In the genomic region with DNA sequence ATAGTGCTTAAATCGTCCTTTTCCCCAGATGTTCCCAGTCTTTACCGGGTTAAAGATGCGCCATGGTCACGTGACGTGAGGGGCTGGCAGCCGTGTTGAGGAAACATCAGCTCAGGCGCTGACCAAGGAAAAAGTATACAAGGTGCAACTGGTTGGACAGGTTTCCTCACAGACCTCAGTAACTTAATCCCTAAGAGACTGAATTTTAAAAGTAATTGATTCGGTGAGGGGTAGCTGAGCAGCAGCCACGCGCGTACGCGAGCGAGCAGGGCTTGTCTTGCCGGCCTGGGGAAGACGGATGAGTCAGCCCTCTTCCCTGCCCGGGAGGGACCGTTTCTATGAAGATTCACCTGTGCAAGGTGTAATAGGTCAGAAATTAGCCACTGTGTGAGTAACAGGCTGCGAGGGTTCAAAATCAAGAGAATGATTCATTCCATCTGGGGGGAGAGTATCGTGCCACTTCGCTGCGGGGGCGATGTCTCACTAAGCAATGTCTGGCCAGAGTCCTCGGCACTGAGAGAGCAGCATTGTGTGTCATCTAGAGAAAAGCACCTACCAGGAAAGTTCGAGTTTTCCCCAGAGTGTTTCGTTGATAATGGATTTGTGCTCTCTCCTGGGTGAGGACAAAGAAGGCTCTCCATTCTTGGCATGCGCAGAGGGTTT, we compare ENCODE assay signal across 8 mouse cellular contexts. TPM values are rescaled to one million over a fixed set of nuclear protein-coding genes. Genes with fewer than 3 reads are reported as not detected.
DNase-seq lines count a peak whose midpoint lies in the region; ATAC-seq and TF ChIP-seq lines count a peak whose summit lies in the region.

No protein-coding gene starts in this region.

- peak overlapping the region; percentile 36 for H3K4me3 ChIP-seq in embryonic facial prominence, embryonic 15.5 days (replicated peaks)
- peak overlapping the region; percentile 17; the same call in 1 of the 2 replicates for H3K4me3 ChIP-seq in lung, postnatal 0 days (ENCODE audit: low read depth, low read length)

- peak overlapping the region; percentile 65 for H3K27ac ChIP-seq in embryonic facial prominence, embryonic 15.5 days (replicated peaks)
- no peak overlapping the region for H3K27ac ChIP-seq in lung, postnatal 0 days (ENCODE audit: low read length)

- no peak for TF ChIP-seq EP300 in lung, postnatal 0 days (IDR thresholded peaks at IDR 0.05)

- peak; percentile 16 to 54 for DNase-seq in lung, adult 18-20 months
- DNase-seq in lung, postnatal 14 days, result no peak
- DNase-seq in kidney, adult 11 months, result peak; percentile 20
- peak; percentile 64 for DNase-seq in lung, postnatal 0 days (ENCODE audit: low spot score)
- peak; percentile 52 to 58 for DNase-seq in urinary bladder, postnatal 36 days (ENCODE audit: low spot score in 2 of 2)
- no peak for DNase-seq in gastrocnemius, adult 8-10 months (ENCODE audit: low spot score in 2 of 2)
- DNase-seq in spleen, postnatal 10 days (ENCODE audit: low spot score in 2 of 2), result no peak

- H3K9ac ChIP-seq in embryonic facial prominence, embryonic 15.5 days, result 0 out of 2 replicates have a peak overlapping the region, but pooled peaks have one; percentile 26
- no peak overlapping the region for H3K9ac ChIP-seq in lung, postnatal 0 days (replicated peaks; ENCODE audit: low read depth)

- ATAC-seq in embryonic facial prominence, embryonic 15.5 days (ENCODE audit: insufficient number of reproducible peaks, low FRiP score, low TSS enrichment, low read depth), result peak; percentile 36
- ATAC-seq in lung, postnatal 0 days, result peak; percentile 23; the same call in 1 of the 2 replicates

- no peaks in the 10 kb centered on the region for H3K27me3 ChIP-seq in embryonic facial prominence, embryonic 15.5 days
- no peaks in the 10 kb centered on the region for H3K27me3 ChIP-seq in lung, postnatal 0 days (replicated peaks; ENCODE audit: insufficient read depth, low read length)

- no peaks in the 10 kb centered on the region for H3K9me3 ChIP-seq in embryonic facial prominence, embryonic 15.5 days (replicated peaks)
- H3K9me3 ChIP-seq in lung, postnatal 0 days (ENCODE audit: low read length), result no peaks in the 10 kb centered on the region

- H3K4me1 ChIP-seq in embryonic facial prominence, embryonic 15.5 days, result peaks cover 18% of the 10 kb centered on the region
- 0 out of 2 replicates have a peak, but pooled peaks cover 2% of the 10 kb centered on the region for H3K4me1 ChIP-seq in lung, postnatal 0 days (ENCODE audit: insufficient read depth, low read depth, low read length)

- WGBS in embryonic facial prominence, embryonic 15.5 days, result 22% methylated on average over 27 of the region's 27 CpGs
- WGBS in lung, postnatal 0 days, result 24% methylated on average over 27 of the region's 27 CpGs

- no peaks in the 10 kb centered on the region for H3K36me3 ChIP-seq in embryonic facial prominence, embryonic 15.5 days
- no peaks in the 10 kb centered on the region for H3K36me3 ChIP-seq in lung, postnatal 0 days (ENCODE audit: insufficient read depth, low read length)

- peak overlapping the region; percentile 56 for H3K4me2 ChIP-seq in embryonic facial prominence, embryonic 15.5 days (replicated peaks)
- peak overlapping the region; percentile 51 for H3K4me2 ChIP-seq in lung, postnatal 0 days (replicated peaks; ENCODE audit: low read depth, low read length)

- no peak for TF ChIP-seq CTCF in lung, postnatal 0 days (IDR thresholded peaks at IDR 0.05)

RNA-seq across cellular contexts. Expression of a gene that starts 26.1 kb away (rescaled TPM):
- 127 and 138 TPM in 2 replicates for polyA plus RNA-seq in embryonic facial prominence, embryonic 15.5 days (2015; fragmentation: Nextera tagmentation; extraction: Ambion mirVana)
- polyA plus RNA-seq in lung, postnatal 0 days (2015; fragmentation: Nextera tagmentation; extraction: Ambion mirVana), result 151 and 158 TPM in 2 replicates
- total RNA-seq in gastrocnemius, adult 8-10 months (2022), result not detected

Comparison
In these comparisons a context has a peak if more than half of its experiments do, and no peak if none do; other contexts are left out.
1. DNase-seq: peak in lung, adult 18-20 months (2 of 2), kidney, adult 11 months (single experiment), lung, postnatal 0 days (single experiment) and urinary bladder, postnatal 36 days (2 of 2); none in lung, postnatal 14 days (single experiment), gastrocnemius, adult 8-10 months (0 of 2) and spleen, postnatal 10 days (0 of 2).